Mouse (Mus musculus) midbrain, embryonic 14.5 days (tissue): ENCODE measurements around the gene Tvp23a. TPM values are rescaled to one million over a fixed set of nuclear protein-coding genes. Genes with fewer than 3 reads are reported as not detected.

Experiments used
- ATAC-seq: fragments of 200-750 bp; cut with Nextera tagmentation; 2 replicates; pipeline ENCODE4 v1.8.0; 2017; ENCODE audit warnings: moderate number of reproducible peaks, moderate library complexity; ENCODE audit not compliant: low FRiP score, low TSS enrichment
- DNase-seq: peaks from one replicate; pipeline ENCODE4 v3.0.0-alpha.2; 2015
- H3K27ac ChIP-seq: fragments of 300-500 bp; sonication (generic); replicated peaks from 2 replicates; pipeline ENCODE4 v1.5.1; 2014; ENCODE audit warnings: mild to moderate bottlenecking, low read depth, low read length, moderate library complexity
- H3K27me3 ChIP-seq: fragments of 300-500 bp; sonication (generic); 2 replicates; pipeline ENCODE4 v1.6.1; 2014; ENCODE audit warnings: low read length, control low read depth, mixed read lengths; ENCODE audit not compliant: control insufficient read depth, insufficient read depth
- H3K36me3 ChIP-seq: fragments of 300-500 bp; sonication (generic); 2 replicates; pipeline ENCODE4 v1.6.1; 2014; ENCODE audit warnings: low read length, control low read depth; ENCODE audit not compliant: control insufficient read depth, insufficient read depth
- H3K4me1 ChIP-seq: fragments of 300-500 bp; sonication (generic); 2 replicates; pipeline ENCODE4 v1.6.1; 2014; ENCODE audit warnings: mild to moderate bottlenecking, antibody characterized with exemption, low read length, control low read depth; ENCODE audit not compliant: control insufficient read depth, insufficient read depth
- H3K4me2 ChIP-seq: fragments of 300-500 bp; sonication (generic); 2 replicates; pipeline ENCODE4 v1.6.1; 2014; ENCODE audit warnings: mild to moderate bottlenecking, low read length, moderate library complexity
- H3K4me3 ChIP-seq: fragments of 300-500 bp; sonication (generic); replicated peaks from 2 replicates; pipeline ENCODE4 v1.5.1; 2014; ENCODE audit warnings: low read depth, low read length
- H3K9ac ChIP-seq: fragments of 300-500 bp; sonication (generic); replicated peaks from 2 replicates; pipeline ENCODE4 v1.6.1; 2014; ENCODE audit warnings: mild to moderate bottlenecking, low read length, moderate library complexity
- H3K9me3 ChIP-seq: fragments of 300-500 bp; sonication (generic); 2 replicates; pipeline ENCODE4 v1.6.1; 2016; ENCODE audit warnings: low read length, control low read depth, mixed read lengths; ENCODE audit not compliant: control insufficient read depth
- WGBS: fragments of 180-500 bp; shearing (Covaris S2); extraction: QIAGEN DNeasy Blood & Tissue Kit; methylation state at CpG from one replicate; pipeline ENCODE4 v1.1.7; 2014; 5-methylcytosine and 5-hydroxymethylcytosine counted together
- polyA plus RNA-seq: library from polyadenylated mRNA; unstranded; fragments of >200 nt; fragmentation: Nextera tagmentation; extraction: Ambion mirVana; gene quantifications from 2 replicates; pipeline ENCODE4 v1.2.1, GENCODE M21; 2014

Gene Tvp23a
- polyA plus RNA-seq, 1 experiment from 2014 or later = 45.2 TPM

- no peak overlapping the region for H3K4me3 ChIP-seq
- no peaks in the 10 kb centered on the region for H3K9me3 ChIP-seq
- H3K9ac ChIP-seq = no peak overlapping the region
- H3K4me2 ChIP-seq = no peak overlapping the region
- H3K36me3 ChIP-seq = peaks cover 93% of the 10 kb centered on the region
- no peak for ATAC-seq
- H3K27ac ChIP-seq = no peak overlapping the region
- H3K4me1 ChIP-seq = no peaks in the 10 kb centered on the region
- 96% methylated on average over 9 of the region's 9 CpGs for WGBS
- H3K27me3 ChIP-seq = no peaks in the 10 kb centered on the region
- no peak for DNase-seq
Measured at GRCm38 (mm10) chr16:10420447-10421054, 26.6 kb downstream of the Tvp23a start.

- H3K27me3 ChIP-seq = no peaks in the 10 kb centered on the region
- WGBS = 94% methylated on average over 9 of the region's 9 CpGs
- peaks cover under 1% of the 10 kb centered on the region; the same call in 1 of the 2 replicates for H3K4me1 ChIP-seq
- no peak for DNase-seq
- no peak overlapping the region for H3K9ac ChIP-seq
- no peaks in the 10 kb centered on the region for H3K9me3 ChIP-seq
- no peak for ATAC-seq
- no peak overlapping the region for H3K4me3 ChIP-seq
- no peak overlapping the region for H3K27ac ChIP-seq
- no peak overlapping the region for H3K4me2 ChIP-seq
- peaks cover 83% of the 10 kb centered on the region for H3K36me3 ChIP-seq
Measured at GRCm38 (mm10) chr16:10417723-10418259, 29.4 kb downstream of the Tvp23a start.

- no peaks in the 10 kb centered on the region for H3K27me3 ChIP-seq
- peaks cover 74% of the 10 kb centered on the region for H3K36me3 ChIP-seq
- DNase-seq (no peak), ATAC-seq (no peak)
- peaks cover 6% of the 10 kb centered on the region for H3K4me1 ChIP-seq
- H3K4me3 ChIP-seq = no peak overlapping the region
- WGBS = 95% methylated on average over 4 of the region's 4 CpGs
- H3K9ac ChIP-seq = no peak overlapping the region
- no peak overlapping the region for H3K4me2 ChIP-seq
- H3K9me3 ChIP-seq = no peaks in the 10 kb centered on the region
- no peak overlapping the region for H3K27ac ChIP-seq
Measured at GRCm38 (mm10) chr16:10416866-10417265, 30.3 kb downstream of the Tvp23a start.

GRCm38 (mm10) chr16:10415976-10416375 is 31.2 kb downstream of the Tvp23a start:
- peaks cover 65% of the 10 kb centered on the region for H3K36me3 ChIP-seq
- no peak overlapping the region for H3K4me2 ChIP-seq
- 79% methylated on average over 6 of the region's 6 CpGs for WGBS
- H3K4me3 ChIP-seq = no peak overlapping the region
- DNase-seq = no peak
- no peaks in the 10 kb centered on the region for H3K9me3 ChIP-seq
- peaks cover 9% of the 10 kb centered on the region for H3K4me1 ChIP-seq
- no peak for ATAC-seq
- H3K27me3 ChIP-seq = no peaks in the 10 kb centered on the region
- H3K9ac ChIP-seq = no peak overlapping the region
- H3K27ac ChIP-seq = no peak overlapping the region

GRCm38 (mm10) chr16:10411764-10412746 is 35.1 kb downstream of the Tvp23a start, which contains the start of gene Nubp1:
Gene Nubp1, plus strand, starts transcription at chr16:10411948.
- Histone ChIP-seq H3K4me3 (peak within 1 kb of the TSS; percentile 64), H3K9me3 (no peaks in the 10 kb centered on the region), H3K27ac (peak within 1 kb of the TSS; percentile 94), H3K9ac (peak within 1 kb of the TSS; percentile 65), H3K36me3 (peaks cover 31% of the 10 kb centered on the region), H3K4me2 (peak within 1 kb of the TSS; percentile 62), H3K27me3 (no peaks in the 10 kb centered on the region), H3K4me1 (peaks cover 10% of the 10 kb centered on the region)
- peak; percentile 97 for ATAC-seq
- WGBS = 3% methylated on average over 56 of the region's 56 CpGs
- DNase-seq = peak; percentile 99

- Histone ChIP-seq H3K36me3 (no peaks in the 10 kb centered on the region), H3K4me2 (no peak overlapping the region), H3K4me1 (no peaks in the 10 kb centered on the region), H3K27me3 (peaks cover 2% of the 10 kb centered on the region; the same call in 1 of the 2 replicates), H3K9me3 (no peaks in the 10 kb centered on the region), H3K4me3 (no peak overlapping the region), H3K9ac (no peak overlapping the region), H3K27ac (no peak overlapping the region)
- ATAC-seq (no peak), DNase-seq (peak; percentile 90)
- WGBS = 33% methylated on average over 7 of the region's 7 CpGs
Measured at GRCm38 (mm10) chr16:10399160-10399559, 48.0 kb downstream of the Tvp23a start.

GRCm38 (mm10) chr16:10398755-10399154 is 48.4 kb downstream of the Tvp23a start:
- Histone ChIP-seq H3K9me3 (no peaks in the 10 kb centered on the region), H3K4me3 (no peak overlapping the region), H3K4me1 (no peaks in the 10 kb centered on the region), H3K4me2 (no peak overlapping the region), H3K27ac (no peak overlapping the region), H3K9ac (no peak overlapping the region), H3K27me3 (peaks cover 2% of the 10 kb centered on the region; the same call in 1 of the 2 replicates), H3K36me3 (no peaks in the 10 kb centered on the region)
- WGBS = 73% methylated on average over 5 of the region's 5 CpGs
- ATAC-seq (no peak), DNase-seq (no peak)

GRCm38 (mm10) chr16:10394699-10395540 is 52.2 kb downstream of the Tvp23a start, which contains the start of gene Tekt5:
Gene Tekt5, minus strand, starts transcription at chr16:10395490.
- peak within 1 kb of the TSS; percentile 34 for H3K4me3 ChIP-seq
- H3K9me3 ChIP-seq = no peaks in the 10 kb centered on the region
- H3K4me1 ChIP-seq = no peaks in the 10 kb centered on the region
- WGBS = 9% methylated on average over 37 of the region's 37 CpGs
- H3K27ac ChIP-seq = no peak within 1 kb of the TSS
- no peak within 1 kb of the TSS; the same call in 1 of the 2 replicates for H3K9ac ChIP-seq
- peak; percentile 69 for DNase-seq
- H3K27me3 ChIP-seq = peaks cover 2% of the 10 kb centered on the region; the same call in 1 of the 2 replicates
- ATAC-seq = no peak
- peak within 1 kb of the TSS; percentile 57 for H3K4me2 ChIP-seq
- H3K36me3 ChIP-seq = no peaks in the 10 kb centered on the region
